Mouse (Mus musculus): Measurements from ENCODE around the gene Sdsl. TPM values are rescaled to one million over a fixed set of nuclear protein-coding genes. Genes with fewer than 3 reads are reported as not detected.

The Sdsl gene
- polyA plus RNA-seq, 1 experiment from 2014 or later: 18.1 TPM

GRCm38 (mm10) chr5:120468336-120468735, 4.3 kb downstream of the Sdsl start:
- peaks cover 5% of the 10 kb centered on the region for H3K4me1 ChIP-seq (ENCODE audit: control insufficient read depth, insufficient read depth, low read length)
- ATAC-seq (replicated peaks; ENCODE audit: extremely low read depth, insufficient read depth, low FRiP score): no peak
- no peaks in the 10 kb centered on the region for H3K36me3 ChIP-seq (ENCODE audit: control insufficient read depth, insufficient read depth)
- H3K27ac ChIP-seq (ENCODE audit: low read length): no peak overlapping the region
- no peak overlapping the region for H3K9ac ChIP-seq (ENCODE audit: low read length)
- H3K4me2 ChIP-seq (ENCODE audit: low read depth, low read length): no peak overlapping the region
- no peak overlapping the region for H3K4me3 ChIP-seq (ENCODE audit: low read length)
- H3K27me3 ChIP-seq (ENCODE audit: control insufficient read depth, insufficient read depth, low read length): no peaks in the 10 kb centered on the region
- H3K9me3 ChIP-seq (replicated peaks; ENCODE audit: control insufficient read depth, low read length): 0 out of 2 replicates have a peak, but pooled peaks cover 3% of the 10 kb centered on the region
- 75% methylated on average over 5 of the region's 5 CpGs for WGBS

DNA sequence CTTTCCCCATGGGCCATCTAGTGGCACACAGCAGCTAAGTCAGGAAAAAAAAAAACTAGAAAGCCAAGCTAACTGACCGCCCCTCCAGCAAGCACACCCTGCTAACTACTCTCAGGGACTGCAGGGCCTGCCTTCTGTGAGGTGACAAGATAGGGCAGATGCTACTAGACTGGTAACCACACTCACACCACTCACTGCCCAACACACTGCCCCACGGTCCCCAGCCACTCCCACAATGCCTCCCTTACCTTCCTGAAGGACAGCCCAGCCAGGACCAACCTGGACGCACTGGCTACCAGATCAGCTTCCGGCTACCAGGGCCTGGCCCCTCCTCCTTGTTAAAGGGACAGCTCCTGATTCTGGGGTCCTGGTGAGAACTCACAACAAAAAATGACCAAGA, 5.6 kb downstream of the Sdsl start:
- 6% methylated on average over 4 of the region's 4 CpGs for WGBS
- peak; percentile 57; the same call in 1 of the 2 replicates for ATAC-seq (replicated peaks; ENCODE audit: extremely low read depth, insufficient read depth, low FRiP score)

DNA sequence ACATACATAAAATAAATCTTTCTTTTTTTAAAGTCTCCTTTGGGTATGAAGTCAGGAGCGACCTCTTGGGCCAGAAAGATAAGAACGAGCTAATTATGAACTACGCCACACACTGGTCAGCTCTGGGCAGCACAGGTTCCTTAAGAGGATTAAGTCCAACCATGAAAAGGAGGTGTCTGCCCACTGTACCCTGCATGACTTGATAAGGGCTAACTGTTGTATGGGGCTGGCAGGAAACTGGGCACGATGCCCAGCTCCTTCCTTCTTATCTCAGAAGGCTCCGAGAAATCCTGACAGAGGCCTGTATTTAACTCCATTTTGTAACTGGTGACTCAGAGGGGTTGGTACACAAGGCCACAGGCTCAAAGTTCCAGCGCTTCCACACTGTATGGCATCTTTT, 6.8 kb downstream of the Sdsl start:
- no peak overlapping the region for H3K4me3 ChIP-seq (ENCODE audit: low read length)
- peak overlapping the region; percentile 82 for H3K27ac ChIP-seq (ENCODE audit: low read length)
- no peaks in the 10 kb centered on the region for H3K36me3 ChIP-seq (ENCODE audit: control insufficient read depth, insufficient read depth)
- 0 out of 2 replicates have a peak, but pooled peaks cover 3% of the 10 kb centered on the region for H3K9me3 ChIP-seq (replicated peaks; ENCODE audit: control insufficient read depth, low read length)
- H3K27me3 ChIP-seq (ENCODE audit: control insufficient read depth, insufficient read depth, low read length): peaks cover 3% of the 10 kb centered on the region; the same call in 1 of the 2 replicates
- H3K9ac ChIP-seq (ENCODE audit: low read length): no peak overlapping the region
- 30% methylated on average over 6 of the region's 6 CpGs for WGBS
- peaks cover 5% of the 10 kb centered on the region for H3K4me1 ChIP-seq (ENCODE audit: control insufficient read depth, insufficient read depth, low read length)
- ATAC-seq (replicated peaks; ENCODE audit: extremely low read depth, insufficient read depth, low FRiP score): peak; percentile 86
- no peak overlapping the region for H3K4me2 ChIP-seq (ENCODE audit: low read depth, low read length)

More for the DNA sequence above, 5.6 kb downstream of the Sdsl start:
- Histone ChIP-seq H3K4me3 (ENCODE audit: low read length) (peak overlapping the region; percentile 58), H3K9ac (ENCODE audit: low read length) (peak overlapping the region; percentile 74), H3K36me3 (ENCODE audit: control insufficient read depth, insufficient read depth) (no peaks in the 10 kb centered on the region), H3K4me2 (ENCODE audit: low read depth, low read length) (peak overlapping the region; percentile 67), H3K27me3 (ENCODE audit: control insufficient read depth, insufficient read depth, low read length) (0 out of 2 replicates have a peak, but pooled peaks cover 3% of the 10 kb centered on the region), H3K27ac (ENCODE audit: low read length) (peak overlapping the region; percentile 82), H3K9me3 (replicated peaks; ENCODE audit: control insufficient read depth, low read length) (0 out of 2 replicates have a peak, but pooled peaks cover 3% of the 10 kb centered on the region), H3K4me1 (ENCODE audit: control insufficient read depth, insufficient read depth, low read length) (peaks cover 5% of the 10 kb centered on the region)

- peaks cover 3% of the 10 kb centered on the region; the same call in 1 of the 2 replicates for H3K27me3 ChIP-seq (ENCODE audit: control insufficient read depth, insufficient read depth, low read length)
- no peak overlapping the region for H3K4me3 ChIP-seq (ENCODE audit: low read length)
- no peak overlapping the region for H3K9ac ChIP-seq (ENCODE audit: low read length)
- H3K4me2 ChIP-seq (ENCODE audit: low read depth, low read length): no peak overlapping the region
- ATAC-seq (replicated peaks; ENCODE audit: extremely low read depth, insufficient read depth, low FRiP score): no peak
- H3K27ac ChIP-seq (ENCODE audit: low read length): no peak overlapping the region
- H3K9me3 ChIP-seq (replicated peaks; ENCODE audit: control insufficient read depth, low read length): 0 out of 2 replicates have a peak, but pooled peaks cover 3% of the 10 kb centered on the region
- H3K4me1 ChIP-seq (ENCODE audit: control insufficient read depth, insufficient read depth, low read length): peaks cover 5% of the 10 kb centered on the region
- H3K36me3 ChIP-seq (ENCODE audit: control insufficient read depth, insufficient read depth): no peaks in the 10 kb centered on the region
- 40% methylated on average over 5 of the region's 5 CpGs for WGBS
These were observed 7.5 kb downstream of the Sdsl start for GRCm38 (mm10) chr5:120465062-120465461.

DNA sequence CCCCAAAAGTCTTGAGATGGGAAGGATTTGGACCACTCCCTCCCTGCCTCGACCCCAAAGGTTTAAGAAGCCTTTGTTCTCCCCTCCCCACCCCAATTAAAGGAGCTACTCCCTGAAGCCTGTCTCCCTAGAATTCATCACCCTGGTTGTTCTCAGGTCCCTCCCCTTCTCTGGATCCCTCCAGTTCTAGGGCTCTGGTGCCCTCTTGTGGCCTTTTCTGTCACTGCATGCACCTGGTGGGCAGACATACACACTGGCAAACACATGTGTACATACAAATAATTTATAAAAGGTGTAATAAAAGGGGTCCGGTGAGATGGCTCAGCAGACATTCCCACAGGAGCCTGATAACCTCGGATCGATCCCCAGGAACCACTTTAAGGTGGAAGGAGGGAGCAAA, 8.3 kb downstream of the Sdsl start:
- peaks cover 3% of the 10 kb centered on the region; the same call in 1 of the 2 replicates for H3K27me3 ChIP-seq (ENCODE audit: control insufficient read depth, insufficient read depth, low read length)
- 77% methylated on average over 4 of the region's 4 CpGs for WGBS
- no peak overlapping the region for H3K9ac ChIP-seq (ENCODE audit: low read length)
- H3K4me1 ChIP-seq (ENCODE audit: control insufficient read depth, insufficient read depth, low read length): peaks cover 5% of the 10 kb centered on the region
- no peaks in the 10 kb centered on the region for H3K36me3 ChIP-seq (ENCODE audit: control insufficient read depth, insufficient read depth)
- ATAC-seq (replicated peaks; ENCODE audit: extremely low read depth, insufficient read depth, low FRiP score): no peak
- H3K9me3 ChIP-seq (replicated peaks; ENCODE audit: control insufficient read depth, low read length): 0 out of 2 replicates have a peak, but pooled peaks cover 3% of the 10 kb centered on the region
- H3K4me2 ChIP-seq (ENCODE audit: low read depth, low read length): no peak overlapping the region
- no peak overlapping the region for H3K4me3 ChIP-seq (ENCODE audit: low read length)
- H3K27ac ChIP-seq (ENCODE audit: low read length): no peak overlapping the region

GRCm38 (mm10) chr5:120461902-120462301, 10.7 kb downstream of the Sdsl start:
- H3K9me3 ChIP-seq (replicated peaks; ENCODE audit: control insufficient read depth, low read length): 0 out of 2 replicates have a peak, but pooled peaks cover 3% of the 10 kb centered on the region
- H3K27ac ChIP-seq (ENCODE audit: low read length): no peak overlapping the region
- H3K9ac ChIP-seq (ENCODE audit: low read length): no peak overlapping the region
- H3K27me3 ChIP-seq (ENCODE audit: control insufficient read depth, insufficient read depth, low read length): peaks cover 3% of the 10 kb centered on the region; the same call in 1 of the 2 replicates
- WGBS: 66% methylated on average over 15 of the region's 15 CpGs
- H3K4me1 ChIP-seq (ENCODE audit: control insufficient read depth, insufficient read depth, low read length): peaks cover 5% of the 10 kb centered on the region
- no peak overlapping the region for H3K4me2 ChIP-seq (ENCODE audit: low read depth, low read length)
- H3K4me3 ChIP-seq (ENCODE audit: low read length): no peak overlapping the region
- no peak for ATAC-seq (replicated peaks; ENCODE audit: extremely low read depth, insufficient read depth, low FRiP score)
- no peaks in the 10 kb centered on the region for H3K36me3 ChIP-seq (ENCODE audit: control insufficient read depth, insufficient read depth)

- Histone ChIP-seq H3K9me3 (replicated peaks; ENCODE audit: control insufficient read depth, low read length) (no peaks in the 10 kb centered on the region), H3K9ac (ENCODE audit: low read length) (no peak overlapping the region), H3K36me3 (ENCODE audit: control insufficient read depth, insufficient read depth) (no peaks in the 10 kb centered on the region), H3K4me2 (ENCODE audit: low read depth, low read length) (no peak overlapping the region), H3K4me3 (ENCODE audit: low read length) (no peak overlapping the region), H3K27me3 (ENCODE audit: control insufficient read depth, insufficient read depth, low read length) (peaks cover 17% of the 10 kb centered on the region), H3K27ac (ENCODE audit: low read length) (no peak overlapping the region), H3K4me1 (ENCODE audit: control insufficient read depth, insufficient read depth, low read length) (no peaks in the 10 kb centered on the region)
- 68% methylated on average over 10 of the region's 10 CpGs for WGBS
- ATAC-seq (replicated peaks; ENCODE audit: extremely low read depth, insufficient read depth, low FRiP score): no peak
These were observed 13.5 kb downstream of the Sdsl start for GRCm38 (mm10) chr5:120459133-120459532.

- H3K4me3 ChIP-seq (ENCODE audit: low read length): no peak overlapping the region
- H3K27ac ChIP-seq (ENCODE audit: low read length): no peak overlapping the region
- no peak for ATAC-seq (replicated peaks; ENCODE audit: extremely low read depth, insufficient read depth, low FRiP score)
- no peak overlapping the region for H3K4me2 ChIP-seq (ENCODE audit: low read depth, low read length)
- H3K27me3 ChIP-seq (ENCODE audit: control insufficient read depth, insufficient read depth, low read length): peaks cover 17% of the 10 kb centered on the region
- no peaks in the 10 kb centered on the region for H3K9me3 ChIP-seq (replicated peaks; ENCODE audit: control insufficient read depth, low read length)
- H3K9ac ChIP-seq (ENCODE audit: low read length): no peak overlapping the region
- no peaks in the 10 kb centered on the region for H3K36me3 ChIP-seq (ENCODE audit: control insufficient read depth, insufficient read depth)
- no peaks in the 10 kb centered on the region for H3K4me1 ChIP-seq (ENCODE audit: control insufficient read depth, insufficient read depth, low read length)
- WGBS: 12% methylated on average over 9 of the region's 9 CpGs
These were observed 15.0 kb downstream of the Sdsl start for GRCm38 (mm10) chr5:120457628-120458027.

GRCm38 (mm10) chr5:120456841-120457554, 15.6 kb downstream of the Sdsl start:
- Histone ChIP-seq H3K9me3 (replicated peaks; ENCODE audit: control insufficient read depth, low read length) (no peaks in the 10 kb centered on the region), H3K27ac (ENCODE audit: low read length) (no peak overlapping the region), H3K27me3 (ENCODE audit: control insufficient read depth, insufficient read depth, low read length) (peaks cover 17% of the 10 kb centered on the region), H3K4me1 (ENCODE audit: control insufficient read depth, insufficient read depth, low read length) (no peaks in the 10 kb centered on the region), H3K4me2 (ENCODE audit: low read depth, low read length) (no peak overlapping the region), H3K36me3 (ENCODE audit: control insufficient read depth, insufficient read depth) (no peaks in the 10 kb centered on the region), H3K4me3 (ENCODE audit: low read length) (no peak overlapping the region), H3K9ac (ENCODE audit: low read length) (no peak overlapping the region)
- no peak for ATAC-seq (replicated peaks; ENCODE audit: extremely low read depth, insufficient read depth, low FRiP score)
- 52% methylated on average over 7 of the region's 7 CpGs for WGBS
